Mouse (Mus musculus): ENCODE results near the gene Inf2. TPM values are rescaled to one million over a fixed set of nuclear protein-coding genes. Genes with fewer than 3 reads are reported as not detected.

Inf2 gene
- polyA plus RNA-seq, 1 experiment: 118 TPM

- Histone ChIP-seq H3ac (ENCODE audit: control insufficient read depth, insufficient read length, low read depth) (no peak overlapping the region), H3K4me3 (ENCODE audit: insufficient read depth, poor library complexity, severe bottlenecking) (no peak overlapping the region), H3K27me3 (ENCODE audit: control insufficient read depth, insufficient read depth, insufficient read length) (no peaks in the 10 kb centered on the region), H3K36me3 (ENCODE audit: control insufficient read depth, insufficient read depth) (peaks cover 81% of the 10 kb centered on the region), H3K79me2 (ENCODE audit: control insufficient read depth, insufficient read depth) (peaks cover 77% of the 10 kb centered on the region), H3K79me3 (ENCODE audit: low read depth) (peaks cover 32% of the 10 kb centered on the region)
- TF ChIP-seq CTCF (IDR thresholded peaks at IDR 0.05; ENCODE audit: control insufficient read depth, insufficient read depth, insufficient read length): no peak
- no peak for TF ChIP-seq FOSL1 (IDR thresholded peaks at IDR 0.05; ENCODE audit: insufficient read depth, low read length, poor library complexity, severe bottlenecking)
- TF ChIP-seq USF1 (IDR thresholded peaks at IDR 0.05; ENCODE audit: low read depth): no peak
- TF ChIP-seq CEBPB (IDR thresholded peaks at IDR 0.05; ENCODE audit: low read depth): no peak
- no peak for TF ChIP-seq MYOD1 (IDR thresholded peaks at IDR 0.05; ENCODE audit: control insufficient read depth, insufficient read length, low read depth)
- no peak for TF ChIP-seq MYOG (IDR thresholded peaks at IDR 0.05; ENCODE audit: control insufficient read depth, extremely low read depth, insufficient read length)
- TF ChIP-seq MAX (IDR thresholded peaks at IDR 0.05): no peak
Measured at GRCm38 (mm10) chr12:112664124-112664523, 75.5 kb downstream of the Inf2 start.

GRCm38 (mm10) chr12:112664656-112665055 is 76.1 kb downstream of the Inf2 start:
- no peak for TF ChIP-seq USF1 (IDR thresholded peaks at IDR 0.05; ENCODE audit: low read depth)
- TF ChIP-seq MYOD1 (IDR thresholded peaks at IDR 0.05; ENCODE audit: control insufficient read depth, insufficient read length, low read depth): no peak
- no peak for TF ChIP-seq FOSL1 (IDR thresholded peaks at IDR 0.05; ENCODE audit: insufficient read depth, low read length, poor library complexity, severe bottlenecking)
- TF ChIP-seq CEBPB (IDR thresholded peaks at IDR 0.05; ENCODE audit: low read depth): no peak
- no peak for TF ChIP-seq MYOG (IDR thresholded peaks at IDR 0.05; ENCODE audit: control insufficient read depth, extremely low read depth, insufficient read length)
- TF ChIP-seq CTCF (IDR thresholded peaks at IDR 0.05; ENCODE audit: control insufficient read depth, insufficient read depth, insufficient read length): no peak
- no peak for TF ChIP-seq MAX (IDR thresholded peaks at IDR 0.05)
- H3K79me3 ChIP-seq (ENCODE audit: low read depth): peaks cover 36% of the 10 kb centered on the region
- H3K4me3 ChIP-seq (ENCODE audit: insufficient read depth, poor library complexity, severe bottlenecking): no peak overlapping the region
- H3K79me2 ChIP-seq (ENCODE audit: control insufficient read depth, insufficient read depth): peaks cover 83% of the 10 kb centered on the region
- H3ac ChIP-seq (ENCODE audit: control insufficient read depth, insufficient read length, low read depth): no peak overlapping the region
- peaks cover 81% of the 10 kb centered on the region for H3K36me3 ChIP-seq (ENCODE audit: control insufficient read depth, insufficient read depth)
- H3K27me3 ChIP-seq (ENCODE audit: control insufficient read depth, insufficient read depth, insufficient read length): no peaks in the 10 kb centered on the region

Small RNA genes within 50 kb of the gene (microRNA-seq; reads per million reads assigned to microRNA genes)
- 0.56 reads per million, percentile 11 among the genes with 10 or more reads in this experiment for gene Mir6939 (ENCODE audit: borderline microRNAs expressed)

Other genes with a start within 250 kb of the Inf2 start
- gene A530016L24Rik, start 99.3 kb upstream of the Inf2 start, polyA plus RNA-seq (2012; fragmentation: generic; extraction: Trizol): 0.13 TPM
- 1.1 TPM for gene Tmem179, start 72.0 kb upstream of the Inf2 start, polyA plus RNA-seq (2012; fragmentation: generic; extraction: Trizol)
- gene Adssl1, start 31.3 kb downstream of the Inf2 start, polyA plus RNA-seq (2012; fragmentation: generic; extraction: Trizol): 10.1 TPM
- gene Siva1, start 55.9 kb downstream of the Inf2 start, polyA plus RNA-seq (2012; fragmentation: generic; extraction: Trizol): 164 TPM
- 297 TPM for gene Akt1, start 86.1 kb downstream of the Inf2 start, polyA plus RNA-seq (2012; fragmentation: generic; extraction: Trizol)
- gene Zbtb42, start 90.0 kb downstream of the Inf2 start, polyA plus RNA-seq (2012; fragmentation: generic; extraction: Trizol): 4.2 TPM
- gene Cep170b, start 131.7 kb downstream of the Inf2 start, polyA plus RNA-seq (2012; fragmentation: generic; extraction: Trizol): 33.3 TPM
- gene Pld4, start 171.9 kb downstream of the Inf2 start, polyA plus RNA-seq (2012; fragmentation: generic; extraction: Trizol): not detected
- 15.8 TPM for gene Ahnak2, start 213.9 kb downstream of the Inf2 start, polyA plus RNA-seq (2012; fragmentation: generic; extraction: Trizol)
- gene Clba1, start 220.2 kb downstream of the Inf2 start, polyA plus RNA-seq (2012; fragmentation: generic; extraction: Trizol): 25.2 TPM
- 61.9 TPM for gene Cdca4, start 240.6 kb downstream of the Inf2 start, polyA plus RNA-seq (2012; fragmentation: generic; extraction: Trizol)